Mouse (Mus musculus) ES-E14 (cell line): Measurements from ENCODE around the gene Ager.

ENCODE experiments used
- HCFC1 ChIP-seq: IDR thresholded peaks from 2 replicates; pipeline ENCODE4 v1.6.1; 2012; ENCODE audit warnings: low read length, inconsistent platforms, borderline replicate concordance; ENCODE audit not compliant: insufficient read depth
- ZC3H11A ChIP-seq: IDR thresholded peaks from 2 replicates; pipeline ENCODE4 v1.6.1; 2012; ENCODE audit warnings: low read depth, mild to moderate bottlenecking, inconsistent platforms, low read length, borderline replicate concordance

DNA sequence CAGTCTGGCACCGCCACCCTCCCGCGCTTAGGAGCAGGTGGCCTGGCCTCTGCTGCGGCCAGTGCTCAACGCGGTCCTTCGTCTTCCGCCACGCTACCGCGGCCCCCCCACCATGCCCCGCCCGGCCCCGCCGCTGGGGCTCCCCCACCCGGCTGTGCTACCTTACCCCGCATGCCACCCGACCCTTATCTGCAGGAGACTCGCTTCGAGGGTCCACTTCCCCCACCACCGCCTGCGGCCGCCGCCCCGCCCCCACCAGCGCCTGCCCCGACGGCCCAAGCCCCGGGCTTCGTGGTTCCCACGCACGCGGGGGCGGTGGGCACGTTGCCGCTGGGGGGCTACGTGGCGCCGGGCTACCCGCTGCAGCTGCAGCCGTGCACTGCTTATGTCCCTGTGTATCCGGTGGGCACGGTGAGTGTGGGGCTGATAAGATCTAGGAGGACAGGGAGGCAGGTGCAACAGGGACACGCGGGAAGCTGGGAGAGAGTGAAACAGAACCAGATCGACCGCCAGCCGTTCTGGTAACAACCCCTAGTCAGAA, 33.2 kb downstream of the Ager start:
- TF ChIP-seq HCFC1 (no peak), ZC3H11A (no peak)
